7 mouse cellular contexts compared by ENCODE assay signal in genomic region chr13:45961871-45962630, GRCm38 (mm10). TPM values are rescaled to one million over a fixed set of nuclear protein-coding genes. Genes with fewer than 3 reads are reported as not detected.
DNase-seq lines count a peak whose midpoint lies in the region; ATAC-seq and TF ChIP-seq lines count a peak whose summit lies in the region.

No protein-coding gene starts in this region.

- H3K4me3 ChIP-seq in embryonic fibroblast, embryonic 13.5 days (ENCODE audit: insufficient read depth, low read length), result peak overlapping the region; percentile 94
- peak overlapping the region; percentile 82 for H3K4me3 ChIP-seq in limb, embryonic 12.5 days (replicated peaks)
- H3K4me3 ChIP-seq in neural tube, embryonic 15.5 days (replicated peaks), result peak overlapping the region; percentile 83

- no peak for TF ChIP-seq CTCF in embryonic fibroblast, embryonic 13.5 days (IDR thresholded peaks at IDR 0.05; ENCODE audit: borderline replicate concordance, insufficient read depth, low read length)

- H3K4me1 ChIP-seq in embryonic fibroblast, embryonic 13.5 days (ENCODE audit: control insufficient read depth, insufficient read depth, low read length), result peaks cover 16% of the 10 kb centered on the region
- H3K4me1 ChIP-seq in limb, embryonic 12.5 days (replicated peaks), result peaks cover 47% of the 10 kb centered on the region
- peaks cover 48% of the 10 kb centered on the region for H3K4me1 ChIP-seq in neural tube, embryonic 15.5 days

- TF ChIP-seq POLR2A in embryonic fibroblast, embryonic 13.5 days (IDR thresholded peaks at IDR 0.05; ENCODE audit: low read depth, low read length), result no peak

- no peak for ATAC-seq in limb, embryonic 12.5 days (ENCODE audit: insufficient number of reproducible peaks, insufficient read depth, low FRiP score, low TSS enrichment, low read depth)
- ATAC-seq in neural tube, embryonic 15.5 days (ENCODE audit: low FRiP score), result no peak

- intact Hi-C loops in left cerebral cortex, postnatal 36 days (cut with DNase I), result loop anchor here (2.0 to 10.0 kb wide), 3 partner anchors 29 to 347 kb away; no protein-coding TSS in a partner anchor

- H3K9ac ChIP-seq in limb, embryonic 12.5 days (replicated peaks), result no peak overlapping the region
- H3K9ac ChIP-seq in neural tube, embryonic 15.5 days (replicated peaks), result peak overlapping the region; percentile 83; the same call in 1 of the 2 replicates

- peak overlapping the region; percentile 89 for H3K4me2 ChIP-seq in limb, embryonic 12.5 days
- H3K4me2 ChIP-seq in neural tube, embryonic 15.5 days, result peak overlapping the region; percentile 92

- WGBS in limb, embryonic 12.5 days, result 17% methylated on average over 9 of the region's 9 CpGs
- WGBS in neural tube, embryonic 15.5 days, result 10% methylated on average over 9 of the region's 9 CpGs

- peak; percentile 22 to 39 for DNase-seq in left cerebral cortex, postnatal 36 days (ENCODE audit: low spot score in 2 of 2)
- no peak for DNase-seq in left cerebral cortex, adult 8-10 months (ENCODE audit: low spot score in 2 of 2)
- peak; percentile 54 for DNase-seq in brain, adult 2 months (ENCODE audit: low read depth, low spot score)
- no peak for DNase-seq in gastrocnemius, adult 8-10 months (ENCODE audit: low spot score in 2 of 2)

- H3K36me3 ChIP-seq in limb, embryonic 12.5 days, result no peaks in the 10 kb centered on the region
- H3K36me3 ChIP-seq in neural tube, embryonic 15.5 days, result no peaks in the 10 kb centered on the region

- peak overlapping the region; percentile 65 for H3K27ac ChIP-seq in embryonic fibroblast, embryonic 13.5 days (ENCODE audit: insufficient read depth, low read length)
- H3K27ac ChIP-seq in limb, embryonic 12.5 days, result no peak overlapping the region
- H3K27ac ChIP-seq in neural tube, embryonic 15.5 days (replicated peaks), result peak overlapping the region; percentile 97

- H3K9me3 ChIP-seq in limb, embryonic 12.5 days, result no peaks in the 10 kb centered on the region
- no peaks in the 10 kb centered on the region for H3K9me3 ChIP-seq in neural tube, embryonic 15.5 days (replicated peaks)

- H3K27me3 ChIP-seq in limb, embryonic 12.5 days, result peaks cover 8% of the 10 kb centered on the region
- H3K27me3 ChIP-seq in neural tube, embryonic 15.5 days (replicated peaks), result no peaks in the 10 kb centered on the region

RNA-seq across cellular contexts. Expression of gene Atxn1, which starts 2.8 kb away (rescaled TPM):
- 100 to 1,000 TPM; 156 to 184 TPM for total RNA-seq in left cerebral cortex, postnatal 36 days (2021)
- 100 to 1,000 TPM; 135 to 195 (median 160) TPM for total RNA-seq in left cerebral cortex, adult 8-10 months (2022)
- 55.8 and 59.3 TPM in 2 replicates for polyA plus RNA-seq in embryonic fibroblast, embryonic 13.5 days (2011; ENCODE audit: insufficient read length, low read depth, missing spikeins)
- polyA plus RNA-seq in limb, embryonic 12.5 days (2016; fragmentation: Nextera tagmentation; extraction: Ambion mirVana), result 2.5 and 2.7 TPM in 2 replicates
- polyA plus RNA-seq in neural tube, embryonic 15.5 days (2015; fragmentation: Nextera tagmentation; extraction: Ambion mirVana), result 9.4 and 9.5 TPM in 2 replicates
- 10 to 100 TPM; 40.3 to 60.6 (median 42.9) TPM for total RNA-seq in gastrocnemius, adult 8-10 months (2022)

Comparison
In these comparisons a context has a peak if more than half of its experiments do, and no peak if none do; other contexts are left out.
1. DNase-seq: peak in left cerebral cortex, postnatal 36 days (2 of 2) and brain, adult 2 months (single experiment); none in left cerebral cortex, adult 8-10 months (0 of 2) and gastrocnemius, adult 8-10 months (0 of 2).
2. Peak in every context shown above with its lines, with median percentiles within 50 percentile points of each other: H3K4me3 ChIP-seq.